Mouse (Mus musculus): Measurements from ENCODE around the gene Nt5e. TPM values are rescaled to one million over a fixed set of nuclear protein-coding genes. Genes with fewer than 3 reads are reported as not detected.

The Nt5e gene
- polyA plus RNA-seq, 1 experiment: 16.1 TPM

DNA sequence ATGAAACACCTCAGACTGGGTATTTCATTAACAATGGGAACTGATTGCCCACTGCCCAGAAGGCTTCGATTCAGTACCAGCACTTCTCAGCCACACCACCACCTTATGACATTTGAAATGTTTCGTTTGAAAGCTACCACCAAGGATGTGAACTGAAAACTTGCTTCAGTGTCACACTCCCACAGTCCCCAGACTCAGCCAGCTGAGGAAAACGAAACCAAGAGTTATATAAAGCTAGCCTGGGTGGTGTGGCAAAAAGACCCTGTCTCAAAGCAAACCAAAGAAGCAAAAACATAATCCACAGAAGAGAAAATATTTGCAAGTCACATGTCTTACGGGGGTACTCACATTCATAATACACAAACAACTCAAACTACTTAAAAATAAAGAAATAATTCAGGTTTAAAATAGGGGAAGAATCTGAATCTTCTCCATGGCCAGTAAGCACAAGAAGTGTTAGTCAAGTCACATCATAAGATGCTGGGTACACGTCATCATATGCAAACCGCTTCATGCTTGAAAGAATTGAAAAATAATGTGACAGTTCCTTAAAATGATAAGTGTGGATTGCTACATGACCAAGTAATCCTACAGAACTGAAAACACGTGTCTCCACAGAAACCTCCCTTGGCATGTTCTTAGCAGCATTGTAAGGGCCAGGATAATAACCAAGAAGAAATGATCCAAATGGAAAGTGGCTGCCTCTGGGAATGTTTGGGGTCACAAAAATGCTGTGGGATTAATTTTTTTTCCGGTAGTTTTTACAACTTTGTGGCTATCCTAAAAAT, 28.9 kb upstream of the Nt5e start:
- no peaks in the 10 kb centered on the region for H3K27me3 ChIP-seq (replicated peaks; ENCODE audit: control insufficient read depth, insufficient read depth, low read length)
- 76% methylated on average over 8 of the region's 8 CpGs for WGBS

DNA sequence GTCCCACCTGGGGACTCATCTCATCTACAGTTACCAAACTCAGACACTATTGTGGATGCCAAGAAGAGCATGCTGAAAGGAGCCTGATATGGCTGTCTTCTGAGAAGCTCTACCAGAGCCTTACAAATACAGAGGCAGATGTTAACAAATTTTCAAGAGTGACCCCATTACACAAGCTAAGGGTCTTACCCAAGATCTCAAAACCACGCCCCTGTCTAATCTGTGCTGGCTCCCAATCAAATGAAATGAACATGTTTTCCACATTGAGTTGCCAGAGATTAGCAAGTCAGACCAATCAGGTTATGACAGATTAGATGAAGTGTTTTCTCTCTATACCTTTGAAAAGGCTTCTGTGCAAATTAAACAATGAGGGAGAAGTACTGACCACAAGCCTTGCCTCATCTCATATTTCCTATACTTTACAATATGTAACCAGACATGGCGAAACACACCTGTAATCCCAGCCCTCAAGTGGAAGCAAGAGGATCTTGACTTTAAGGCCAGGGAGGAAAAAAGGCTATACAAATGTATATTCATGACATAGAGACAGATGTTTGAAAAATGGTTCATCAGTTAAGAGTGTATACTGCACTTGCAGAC, 19.9 kb upstream of the Nt5e start:
- DNase-seq: no peak
- WGBS: 92% methylated on average over 2 of the region's 2 CpGs
- Histone ChIP-seq H3K4me1 (ENCODE audit: control insufficient read depth, insufficient read depth, low read length) (no peaks in the 10 kb centered on the region), H3K36me3 (ENCODE audit: control insufficient read depth, insufficient read depth, low read length) (no peaks in the 10 kb centered on the region), H3K4me3 (ENCODE audit: insufficient read depth, low read depth, low read length) (no peak overlapping the region), H3K27ac (ENCODE audit: insufficient read depth, low read depth, low read length) (no peak overlapping the region), H3K27me3 (replicated peaks; ENCODE audit: control insufficient read depth, insufficient read depth, low read length) (no peaks in the 10 kb centered on the region)
- no peak for TF ChIP-seq CTCF (conservative IDR thresholded peaks at IDR 0.05; ENCODE audit: insufficient read depth, insufficient read length, low read depth, low read length)
- TF ChIP-seq POLR2A (IDR thresholded peaks at IDR 0.05; ENCODE audit: low read depth, low read length): no peak

More for the DNA sequence above, 28.9 kb upstream of the Nt5e start:
- no peaks in the 10 kb centered on the region for H3K36me3 ChIP-seq (ENCODE audit: control insufficient read depth, insufficient read depth, low read length)
- no peaks in the 10 kb centered on the region for H3K4me1 ChIP-seq (ENCODE audit: control insufficient read depth, insufficient read depth, low read length)
- no peak overlapping the region for H3K27ac ChIP-seq (ENCODE audit: insufficient read depth, low read depth, low read length)
- H3K4me3 ChIP-seq (ENCODE audit: insufficient read depth, low read depth, low read length): no peak overlapping the region
- TF ChIP-seq CTCF (conservative IDR thresholded peaks at IDR 0.05; ENCODE audit: insufficient read depth, insufficient read length, low read depth, low read length) (no peak), POLR2A (IDR thresholded peaks at IDR 0.05; ENCODE audit: low read depth, low read length) (no peak)
- no peak for DNase-seq

DNA sequence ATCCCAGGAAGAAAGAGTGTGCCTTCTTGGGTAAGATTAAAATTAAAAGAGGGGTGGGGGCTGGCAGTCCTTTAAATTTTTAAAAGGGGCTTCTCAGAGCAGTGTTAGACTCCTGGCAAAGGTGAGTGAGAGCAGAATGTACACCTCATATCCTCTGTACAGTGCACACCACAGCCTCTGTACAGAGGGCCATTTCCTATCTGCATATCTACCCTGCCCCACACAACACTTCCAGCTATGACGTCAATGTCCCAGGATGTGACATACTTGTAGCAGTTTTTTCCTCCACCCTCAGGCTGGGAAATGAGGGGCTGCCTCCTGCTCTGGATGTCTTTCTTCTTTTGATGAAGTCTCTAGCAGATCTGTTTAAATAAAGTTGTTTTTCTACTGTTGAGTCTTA, 17.9 kb upstream of the Nt5e start:
- no peak overlapping the region for H3K4me3 ChIP-seq (ENCODE audit: insufficient read depth, low read depth, low read length)

DNA sequence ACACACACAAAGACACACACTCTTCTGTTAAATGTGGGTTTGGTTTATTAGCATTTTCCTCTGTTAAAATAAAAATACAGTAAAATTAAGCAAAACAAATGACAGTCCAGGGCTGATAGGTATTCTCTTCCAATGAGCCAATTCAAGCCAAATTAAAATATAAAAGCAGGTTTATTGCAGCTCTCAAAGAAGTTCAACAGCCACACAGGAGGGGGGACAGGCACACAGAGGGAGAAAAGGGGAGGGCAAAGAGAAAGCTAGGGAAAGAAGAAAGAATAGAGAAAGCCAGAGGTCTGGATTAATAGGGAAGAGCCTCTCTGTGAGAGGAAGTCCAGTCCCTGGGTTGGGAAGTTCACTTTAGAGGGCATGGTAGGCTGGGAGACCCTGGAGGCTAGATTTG, 7.8 kb upstream of the Nt5e start:
- TF ChIP-seq POLR2A (IDR thresholded peaks at IDR 0.05; ENCODE audit: low read depth, low read length) (no peak), CTCF (conservative IDR thresholded peaks at IDR 0.05; ENCODE audit: insufficient read depth, insufficient read length, low read depth, low read length) (no peak)
- Histone ChIP-seq H3K27me3 (replicated peaks; ENCODE audit: control insufficient read depth, insufficient read depth, low read length) (no peaks in the 10 kb centered on the region), H3K4me3 (ENCODE audit: insufficient read depth, low read depth, low read length) (no peak overlapping the region), H3K36me3 (ENCODE audit: control insufficient read depth, insufficient read depth, low read length) (no peaks in the 10 kb centered on the region), H3K4me1 (ENCODE audit: control insufficient read depth, insufficient read depth, low read length) (no peaks in the 10 kb centered on the region), H3K27ac (ENCODE audit: insufficient read depth, low read depth, low read length) (no peak overlapping the region)
- no peak for DNase-seq

More for the DNA sequence above, 17.9 kb upstream of the Nt5e start:
- TF ChIP-seq CTCF (conservative IDR thresholded peaks at IDR 0.05; ENCODE audit: insufficient read depth, insufficient read length, low read depth, low read length) (no peak), POLR2A (IDR thresholded peaks at IDR 0.05; ENCODE audit: low read depth, low read length) (no peak)
- no peaks in the 10 kb centered on the region for H3K27me3 ChIP-seq (replicated peaks; ENCODE audit: control insufficient read depth, insufficient read depth, low read length)
- WGBS: 52% methylated on average over 1 of the region's 1 CpGs
- H3K27ac ChIP-seq (ENCODE audit: insufficient read depth, low read depth, low read length): no peak overlapping the region
- no peaks in the 10 kb centered on the region for H3K4me1 ChIP-seq (ENCODE audit: control insufficient read depth, insufficient read depth, low read length)
- no peak for DNase-seq
- no peaks in the 10 kb centered on the region for H3K36me3 ChIP-seq (ENCODE audit: control insufficient read depth, insufficient read depth, low read length)

DNA sequence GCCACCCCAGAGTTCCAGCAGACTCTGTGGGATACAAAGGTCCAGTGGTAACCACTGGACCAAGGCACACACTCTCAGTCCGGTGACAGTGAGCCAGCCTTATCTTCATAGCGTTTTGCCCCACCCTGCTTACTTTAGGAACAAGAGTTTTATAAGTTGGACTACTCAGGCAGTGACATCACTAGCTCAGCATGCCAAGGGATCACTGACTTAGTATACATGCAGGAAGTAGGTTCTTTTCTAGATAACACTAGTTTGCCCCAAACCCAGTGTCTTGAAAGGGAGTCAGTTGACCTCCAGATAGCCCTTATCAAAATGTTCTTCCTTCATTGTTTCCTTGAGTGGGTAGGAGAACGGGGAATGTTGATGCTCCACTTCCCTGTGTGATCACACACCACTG, 2.4 kb upstream of the Nt5e start:
- WGBS: 70% methylated on average over 3 of the region's 3 CpGs
- TF ChIP-seq POLR2A (IDR thresholded peaks at IDR 0.05; ENCODE audit: low read depth, low read length) (no peak), CTCF (conservative IDR thresholded peaks at IDR 0.05; ENCODE audit: insufficient read depth, insufficient read length, low read depth, low read length) (no peak)

DNA sequence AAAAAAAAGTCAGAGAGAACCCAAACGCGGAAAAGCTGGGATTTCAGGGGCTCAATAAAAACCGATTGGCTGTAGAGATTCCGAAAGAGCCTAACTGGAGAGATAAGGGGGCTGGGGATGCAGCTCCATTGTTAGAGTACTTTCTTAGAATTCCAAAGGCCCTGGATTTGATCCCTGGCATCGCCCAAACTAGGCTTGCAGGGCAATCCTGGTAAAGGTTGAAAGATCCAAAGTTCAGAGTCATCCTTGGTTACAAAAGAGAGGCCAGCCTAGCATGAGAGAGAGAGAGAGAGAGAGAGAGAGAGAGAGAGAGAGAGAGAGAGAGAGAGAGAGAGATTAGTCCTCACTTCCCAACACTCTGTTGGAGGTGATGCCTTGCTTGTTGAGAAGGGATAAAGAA, 1.7 kb downstream of the Nt5e start:
- Histone ChIP-seq H3K4me1 (ENCODE audit: control insufficient read depth, insufficient read depth, low read length) (peaks cover 6% of the 10 kb centered on the region; the same call in 1 of the 2 replicates), H3K4me3 (ENCODE audit: insufficient read depth, low read depth, low read length) (peak overlapping the region; percentile 18; the same call in 1 of the 2 replicates), H3K36me3 (ENCODE audit: control insufficient read depth, insufficient read depth, low read length) (no peaks in the 10 kb centered on the region), H3K27me3 (replicated peaks; ENCODE audit: control insufficient read depth, insufficient read depth, low read length) (no peaks in the 10 kb centered on the region), H3K27ac (ENCODE audit: insufficient read depth, low read depth, low read length) (peak overlapping the region; percentile 63; the same call in 1 of the 2 replicates)
- 33% methylated on average over 5 of the region's 5 CpGs for WGBS
- TF ChIP-seq CTCF (conservative IDR thresholded peaks at IDR 0.05; ENCODE audit: insufficient read depth, insufficient read length, low read depth, low read length) (no peak), POLR2A (IDR thresholded peaks at IDR 0.05; ENCODE audit: low read depth, low read length) (no peak)
- DNase-seq: peak; percentile 82

More for the DNA sequence above, 2.4 kb upstream of the Nt5e start:
- no peak overlapping the region for H3K27ac ChIP-seq (ENCODE audit: insufficient read depth, low read depth, low read length)
- H3K27me3 ChIP-seq (replicated peaks; ENCODE audit: control insufficient read depth, insufficient read depth, low read length): no peaks in the 10 kb centered on the region
- H3K4me3 ChIP-seq (ENCODE audit: insufficient read depth, low read depth, low read length): no peak overlapping the region
- no peaks in the 10 kb centered on the region for H3K36me3 ChIP-seq (ENCODE audit: control insufficient read depth, insufficient read depth, low read length)
- H3K4me1 ChIP-seq (ENCODE audit: control insufficient read depth, insufficient read depth, low read length): 0 out of 2 replicates have a peak, but pooled peaks cover 3% of the 10 kb centered on the region
- no peak for DNase-seq

DNA sequence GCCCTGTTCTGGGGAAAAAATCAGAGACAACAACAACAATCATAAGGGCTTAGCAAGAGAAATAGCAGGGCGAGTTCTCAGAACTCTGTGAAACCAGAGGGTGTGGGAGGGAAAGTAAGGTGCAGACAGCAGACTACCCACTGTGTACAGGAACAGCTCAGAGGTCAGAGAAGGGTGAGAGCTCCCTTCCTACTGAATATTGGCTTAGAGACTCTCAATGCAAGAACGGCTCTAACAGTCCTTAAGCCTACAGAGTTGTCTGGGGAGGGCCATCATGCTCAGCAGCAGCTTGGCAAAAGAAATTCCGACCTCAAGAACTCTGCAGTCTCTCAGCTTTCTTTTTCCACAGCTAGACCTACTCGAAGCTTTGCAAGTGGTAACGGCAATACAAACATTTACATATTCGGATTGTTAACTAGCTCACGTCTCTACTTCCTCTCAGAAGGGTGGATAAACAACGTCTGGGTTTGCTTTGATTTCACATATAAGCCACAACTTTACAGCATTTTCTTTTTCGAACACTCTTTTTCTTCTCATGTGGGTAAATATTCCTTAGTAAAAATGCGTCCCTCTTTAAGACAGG, 2.3 kb downstream of the Nt5e start:
- peak overlapping the region; percentile 18 for H3K4me3 ChIP-seq (ENCODE audit: insufficient read depth, low read depth, low read length)
- peak overlapping the region; percentile 63; the same call in 1 of the 2 replicates for H3K27ac ChIP-seq (ENCODE audit: insufficient read depth, low read depth, low read length)
- H3K36me3 ChIP-seq (ENCODE audit: control insufficient read depth, insufficient read depth, low read length): no peaks in the 10 kb centered on the region
- no peak for TF ChIP-seq POLR2A (IDR thresholded peaks at IDR 0.05; ENCODE audit: low read depth, low read length)
- TF ChIP-seq CTCF (conservative IDR thresholded peaks at IDR 0.05; ENCODE audit: insufficient read depth, insufficient read length, low read depth, low read length): no peak
- H3K27me3 ChIP-seq (replicated peaks; ENCODE audit: control insufficient read depth, insufficient read depth, low read length): no peaks in the 10 kb centered on the region
- peak; percentile 33 for DNase-seq
- WGBS: 40% methylated on average over 10 of the region's 10 CpGs
- peaks cover 6% of the 10 kb centered on the region; the same call in 1 of the 2 replicates for H3K4me1 ChIP-seq (ENCODE audit: control insufficient read depth, insufficient read depth, low read length)

Data from kidney, adult 2 months (tissue).